Mouse (Mus musculus): ENCODE data around the gene Odf3l2.

Gene Odf3l2

DNA sequence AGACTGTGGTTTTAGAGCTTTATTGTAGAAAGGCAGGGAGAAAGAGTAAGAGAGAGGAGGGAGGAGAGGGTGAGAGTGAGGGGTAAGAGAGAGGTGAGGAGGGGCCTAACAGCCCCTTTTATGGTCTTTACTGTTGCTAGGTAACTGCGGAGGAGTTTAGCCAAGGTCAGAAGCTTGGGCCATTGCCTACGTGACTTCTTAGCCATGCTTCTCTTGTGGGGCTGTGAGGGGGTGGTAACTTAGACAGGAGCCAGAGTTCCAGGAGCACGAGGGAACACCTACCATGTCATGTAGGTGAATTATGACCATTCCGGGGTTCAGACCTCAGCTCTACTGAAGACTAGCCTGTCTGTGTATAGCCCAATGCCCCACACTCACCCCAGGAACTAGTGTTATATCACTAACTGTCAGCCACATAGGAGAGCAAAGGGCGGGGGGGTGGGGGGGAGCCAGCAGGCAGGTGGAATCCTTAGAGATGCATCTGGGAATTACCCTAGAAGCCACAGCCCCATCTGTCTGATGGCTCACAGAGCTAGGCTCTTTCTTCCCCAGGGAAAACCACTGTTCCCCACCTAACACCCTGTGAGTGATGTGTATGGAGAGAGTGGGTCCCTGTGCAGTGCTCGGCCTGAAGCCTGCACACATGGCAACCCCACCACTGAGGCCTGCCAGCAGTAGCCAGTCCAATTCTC is 26.0 kb upstream of the Odf3l2 start:
- DNase-seq (ENCODE audit: low read depth, low spot score), result no peak

- no peak for DNase-seq (ENCODE audit: low read depth, low spot score)
Measured at GRCm38 (mm10) chr10:79670071-79670888, 24.7 kb upstream of the Odf3l2 start.

GRCm38 (mm10) chr10:79669576-79670057 is 24.1 kb upstream of the Odf3l2 start:
- DNase-seq (ENCODE audit: low read depth, low spot score), result no peak

- peak; percentile 87 for DNase-seq (ENCODE audit: low read depth, low spot score)
Measured at GRCm38 (mm10) chr10:79668771-79669575, 23.4 kb upstream of the Odf3l2 start, which contains the start of gene Tpgs1. Gene Tpgs1 (plus strand): TSS chr10:79669369.

GRCm38 (mm10) chr10:79668076-79668475 is 22.5 kb upstream of the Odf3l2 start:
- no peak for DNase-seq (ENCODE audit: low read depth, low spot score)

DNA sequence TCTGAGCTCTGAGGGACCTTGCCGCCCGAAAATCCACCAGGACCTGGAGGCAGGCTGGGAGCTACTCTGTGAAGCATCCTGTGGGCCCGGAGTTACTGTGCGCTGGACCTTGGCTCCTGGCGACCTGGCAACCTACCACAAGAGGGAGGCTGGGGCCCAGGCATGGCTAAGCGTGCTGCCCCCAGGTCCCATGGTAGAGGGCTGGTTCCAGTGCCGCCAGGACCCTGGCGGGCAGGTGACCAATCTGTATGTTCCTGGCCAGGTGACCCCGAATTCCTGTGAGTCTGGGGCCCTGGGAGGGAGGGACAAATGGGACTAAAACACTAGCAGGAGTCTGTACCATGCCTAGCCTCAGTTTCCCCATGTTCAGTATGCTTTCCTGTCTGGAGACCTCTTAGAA is 21.0 kb upstream of the Odf3l2 start:
- DNase-seq (ENCODE audit: low read depth, low spot score), result no peak

- DNase-seq (ENCODE audit: low read depth, low spot score), result no peak
Measured at GRCm38 (mm10) chr10:79665051-79665450, 19.5 kb upstream of the Odf3l2 start.

- DNase-seq (ENCODE audit: low read depth, low spot score), result no peak
Measured at GRCm38 (mm10) chr10:79664131-79664665, 18.7 kb upstream of the Odf3l2 start, which contains the start of gene Madcam1. Gene Madcam1 (plus strand): TSS chr10:79664559.

GRCm38 (mm10) chr10:79661861-79662260 is 16.3 kb upstream of the Odf3l2 start:
- DNase-seq (ENCODE audit: low read depth, low spot score), result no peak

- DNase-seq (ENCODE audit: low read depth, low spot score), result no peak
Measured at GRCm38 (mm10) chr10:79660298-79660697, 14.8 kb upstream of the Odf3l2 start.

GRCm38 (mm10) chr10:79658829-79659228 is 13.3 kb upstream of the Odf3l2 start:
- no peak for DNase-seq (ENCODE audit: low read depth, low spot score)

DNA sequence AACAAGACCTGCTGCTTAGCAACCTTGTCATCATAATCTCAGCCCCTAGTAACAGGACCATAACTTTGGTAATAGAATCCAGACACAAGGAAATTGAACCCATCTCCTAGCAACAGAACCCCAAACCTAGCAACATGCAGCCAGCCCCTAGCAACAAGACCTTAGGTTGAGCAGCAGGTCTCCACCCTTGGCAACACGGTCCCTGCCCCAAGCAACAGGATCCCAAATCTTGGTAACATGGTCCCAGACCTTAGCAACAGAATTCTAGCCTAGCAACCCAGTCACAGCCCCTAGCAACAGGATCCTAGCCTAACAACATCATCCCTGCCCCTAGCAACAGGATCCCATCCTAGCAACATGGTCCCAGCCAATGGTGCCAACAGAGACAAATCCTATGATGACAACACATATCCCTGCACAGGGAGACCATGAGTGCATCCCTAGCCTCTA is 9.4 kb upstream of the Odf3l2 start:
- no peak for DNase-seq (ENCODE audit: low read depth, low spot score)

DNA sequence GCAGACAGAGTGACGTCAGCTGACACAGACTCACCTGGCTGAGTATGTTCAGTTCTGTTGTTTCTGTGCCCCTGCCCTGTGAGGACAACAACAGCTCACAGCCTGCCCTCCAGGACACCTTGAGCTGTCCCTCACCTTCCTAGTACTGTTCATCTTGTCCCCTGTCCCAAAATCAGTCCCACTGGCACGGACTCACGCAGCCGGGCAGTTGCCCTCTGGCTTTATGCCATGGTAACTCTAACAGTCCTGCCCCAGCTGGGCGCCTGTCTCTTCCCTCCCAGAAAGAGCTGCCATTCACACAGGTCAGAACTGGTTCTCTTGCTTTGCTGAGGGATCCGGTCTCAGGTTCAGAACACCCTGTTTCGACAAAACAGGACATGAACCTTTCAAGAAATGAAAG is 7.3 kb upstream of the Odf3l2 start:
- peak; percentile 70 for DNase-seq (ENCODE audit: low read depth, low spot score)

DNA sequence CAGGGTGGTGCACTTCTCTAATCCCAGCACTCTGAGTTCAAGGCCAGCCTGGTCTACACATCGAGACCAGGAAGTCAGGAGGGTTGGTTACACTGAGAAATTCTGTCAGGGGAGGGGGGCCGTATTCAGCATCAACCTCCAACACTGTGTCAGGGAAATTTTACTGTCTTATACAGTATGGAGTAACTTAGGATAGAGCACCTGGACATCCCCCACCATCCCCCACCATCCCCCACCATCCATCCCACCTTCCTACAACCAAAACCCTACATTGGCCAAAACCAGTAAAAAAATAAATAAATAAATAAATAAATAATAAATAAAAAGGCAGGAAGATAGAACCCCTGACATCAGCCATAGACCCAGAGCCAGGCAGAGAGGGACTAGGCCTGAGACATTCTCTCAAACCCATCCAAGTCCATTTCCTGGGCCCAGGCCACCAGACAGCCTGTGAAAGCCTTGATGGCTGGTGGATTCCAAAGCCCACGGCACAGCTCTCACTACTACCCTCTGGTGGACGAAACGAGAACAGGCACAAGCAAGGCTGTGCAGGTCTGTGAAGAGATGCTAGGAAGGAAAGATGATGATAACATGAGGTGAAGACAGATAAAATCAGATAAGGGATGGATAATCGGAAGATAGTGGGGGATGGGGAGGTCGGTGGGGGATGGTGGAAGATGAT is 3.7 kb upstream of the Odf3l2 start:
- DNase-seq (ENCODE audit: low read depth, low spot score), result peak; percentile 73

- DNase-seq (ENCODE audit: low read depth, low spot score), result peak; percentile 52
Measured at GRCm38 (mm10) chr10:79638486-79639204, 6.9 kb downstream of the Odf3l2 start.

GRCm38 (mm10) chr10:79637128-79638110 is 8.1 kb downstream of the Odf3l2 start, which contains the start of gene Shc2:
Gene Shc2 (minus strand): TSS chr10:79637918.
- DNase-seq (ENCODE audit: low read depth, low spot score), result no peak

GRCm38 (mm10) chr10:79636287-79636686 is 9.3 kb downstream of the Odf3l2 start:
- no peak for DNase-seq (ENCODE audit: low read depth, low spot score)

DNA sequence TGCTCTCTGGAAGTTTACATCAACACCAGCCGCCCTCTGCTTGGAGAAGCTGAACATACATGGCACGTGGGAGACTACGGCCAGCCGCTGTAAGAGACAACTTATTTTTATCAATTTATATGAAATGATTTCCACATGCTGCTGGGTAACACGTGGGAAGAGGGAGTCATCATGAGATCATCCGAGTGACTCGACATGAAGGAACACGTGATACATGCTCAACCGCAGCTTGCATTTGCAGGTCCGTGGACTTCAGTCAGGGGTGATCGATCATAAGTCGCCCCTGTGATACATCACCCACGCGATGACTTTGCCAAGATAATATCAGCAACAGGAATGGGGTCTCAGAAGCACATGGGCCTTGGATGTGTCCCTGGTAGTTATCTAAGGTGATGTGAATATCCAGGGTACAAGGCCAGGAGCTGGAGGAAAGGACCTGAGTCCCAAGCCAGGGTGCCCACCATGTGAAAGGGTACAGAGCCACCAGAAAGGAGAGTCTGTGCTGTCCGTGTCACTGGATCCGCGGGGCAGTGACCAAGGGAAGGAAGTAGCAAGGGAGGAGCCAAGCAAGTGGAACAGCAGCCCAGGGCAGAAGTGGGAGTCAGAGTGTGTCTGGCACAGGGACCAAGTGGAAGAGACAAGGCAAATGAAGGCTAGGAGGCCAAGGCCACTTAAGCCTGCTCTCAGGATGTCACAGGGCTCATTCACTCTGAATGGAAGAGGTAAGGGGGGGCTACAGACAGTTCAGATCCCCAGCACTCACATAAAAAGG is 12.3 kb downstream of the Odf3l2 start:
- no peak for DNase-seq (ENCODE audit: low read depth, low spot score)

All from skeletal muscle tissue, adult 2 months (tissue).